Mouse (Mus musculus) G1E (cell line): ENCODE results near the gene Sst. TPM values are rescaled to one million over a fixed set of nuclear protein-coding genes. Genes with fewer than 3 reads are reported as not detected.
"Not testable (repeated sequence)": the region's sequence is repeated elsewhere in the genome, so short reads cannot be mapped to it uniquely, and the experiment has no call there.

Experiments used
- ATAC-seq: 2 replicates; pipeline ENCODE4 v1.8.0; 2016; ENCODE audit warnings: mild to moderate bottlenecking; ENCODE audit not compliant: insufficient number of reproducible peaks, poor library complexity, low FRiP score, severe bottlenecking; ENCODE audit errors: extremely low read depth
- DNase-seq: peaks from one replicate; pipeline ENCODE4 v3.0.0; 2012; ENCODE audit warnings: low spot score
- H3K27me3 ChIP-seq: 2 replicates; pipeline ENCODE4 v1.6.1; 2012; ENCODE audit warnings: mild to moderate bottlenecking, low read length, inconsistent platforms; ENCODE audit not compliant: insufficient read depth
- H3K36me3 ChIP-seq: replicated peaks from 2 replicates; pipeline ENCODE3; 2012; ENCODE audit warnings: mild to moderate bottlenecking, inconsistent platforms
- H3K4me1 ChIP-seq: 2 replicates; pipeline ENCODE4 v1.6.1; 2012; ENCODE audit warnings: low read depth, low read length, inconsistent platforms, mixed read lengths; ENCODE audit not compliant: insufficient read depth
- H3K4me3 ChIP-seq: 2 replicates; pipeline ENCODE4 v1.5.1; 2012; ENCODE audit warnings: low read depth, mild to moderate bottlenecking, inconsistent platforms, low read length, moderate library complexity, mixed read lengths
- H3K9me3 ChIP-seq: replicated peaks from 2 replicates; pipeline ENCODE4 v1.6.1; 2012; ENCODE audit warnings: inconsistent platforms
- CTCF ChIP-seq: IDR thresholded peaks from 2 replicates; pipeline ENCODE4 v1.5.1; 2012; ENCODE audit warnings: low read depth, low read length, inconsistent platforms, mixed read lengths
- GATA1 ChIP-seq: IDR thresholded peaks from 2 replicates; pipeline ENCODE4 v1.6.1; 2012; ENCODE audit warnings: borderline replicate concordance, low read length, inconsistent platforms, mixed read lengths
- GATA2 ChIP-seq: IDR thresholded peaks from 2 replicates; pipeline ENCODE4 v1.6.1; 2012; ENCODE audit warnings: low read depth, low read length, inconsistent platforms, borderline replicate concordance
- POLR2AphosphoS5 ChIP-seq: IDR thresholded peaks from 2 replicates; pipeline ENCODE4 v1.6.1; 2012; ENCODE audit warnings: low read depth, low read length, inconsistent platforms; ENCODE audit not compliant: insufficient replicate concordance
- TAL1 ChIP-seq: conservative IDR thresholded peaks from 2 replicates; pipeline ENCODE4 v1.6.1; 2012; ENCODE audit warnings: low read depth, low read length, inconsistent platforms, mixed read lengths
- polyA plus RNA-seq: library from polyadenylated mRNA; stranded (reverse); fragments of >175 nt; gene quantifications from 2 replicates; pipeline ENCODE4 v1.2.3, GENCODE M21; 2012
- total RNA-seq, 2 experiments: library from RNA; stranded (forward) in 1 of 2; stranded (reverse) in 1 of 2; fragments of 200-1000 nt in 1 of 2; fragments of >200 nt in 1 of 2; fragmentation: Nextera tagmentation in 1 of 2; gene quantifications; 2 replicates each; pipeline ENCODE4 v1.2.3; 2014 to 2017

Sst gene
- total and polyA plus RNA-seq, 3 experiments: not detected

DNA sequence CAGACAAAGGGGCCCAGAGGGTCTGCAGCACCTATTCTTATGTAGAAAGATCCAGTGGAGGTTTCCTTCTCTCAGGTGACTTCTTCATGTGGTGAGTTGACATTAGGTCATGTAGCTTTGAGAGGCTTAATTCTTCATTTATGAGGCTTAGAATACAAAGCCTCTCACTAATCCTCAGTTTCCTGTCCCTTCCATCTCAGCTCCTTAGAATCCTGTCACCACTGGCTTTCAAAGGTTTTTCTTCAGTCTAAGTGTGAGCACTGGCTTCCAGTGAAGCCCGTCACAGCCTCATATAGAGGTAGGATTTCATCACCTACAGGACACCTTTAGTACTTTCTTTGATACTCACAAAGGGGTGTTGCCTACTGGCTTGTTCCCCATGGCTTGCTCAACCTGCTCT, 32.1 kb upstream of the Sst start:
- Histone ChIP-seq H3K4me3 (no peak overlapping the region), H3K9me3 (peaks cover 36% of the 10 kb centered on the region), H3K36me3 (no peaks in the 10 kb centered on the region), H3K27me3 (no peaks in the 10 kb centered on the region; the same call in 1 of the 2 replicates), H3K4me1 (no peaks in the 10 kb centered on the region)
- no peak for ATAC-seq
- DNase-seq: no peak
- TF ChIP-seq GATA1 (no peak), GATA2 (no peak), TAL1 (no peak), POLR2AphosphoS5 (no peak), CTCF (no peak)

DNA sequence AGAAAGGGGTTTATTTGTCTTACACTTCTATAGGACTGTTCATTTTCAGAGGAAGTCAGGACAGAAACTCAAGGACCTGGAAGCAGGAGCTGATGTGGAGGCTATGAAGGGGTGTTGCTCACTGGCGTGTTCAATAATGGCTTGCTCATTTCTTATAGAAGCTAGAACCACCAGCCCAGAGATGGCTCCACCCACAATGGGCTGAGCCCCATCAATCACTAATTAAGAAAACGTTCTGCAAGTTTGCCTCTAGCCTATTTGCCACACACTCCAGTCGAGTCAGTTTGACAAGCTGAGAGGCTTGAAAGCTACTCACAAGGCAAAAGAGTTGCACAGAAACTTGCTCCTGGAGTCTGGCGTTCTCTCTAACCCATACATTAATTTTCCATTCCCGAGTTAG, 30.9 kb upstream of the Sst start:
- no peak for TF ChIP-seq GATA2
- TF ChIP-seq POLR2AphosphoS5: no peak
- TF ChIP-seq GATA1: no peak
- TF ChIP-seq TAL1: no peak
- no peak for TF ChIP-seq CTCF
- H3K27me3 ChIP-seq: no peaks in the 10 kb centered on the region
- H3K9me3 ChIP-seq: peaks cover 32% of the 10 kb centered on the region
- H3K36me3 ChIP-seq: no peaks in the 10 kb centered on the region
- DNase-seq: no peak
- no peaks in the 10 kb centered on the region for H3K4me1 ChIP-seq
- ATAC-seq: no peak
- no peak overlapping the region for H3K4me3 ChIP-seq

DNA sequence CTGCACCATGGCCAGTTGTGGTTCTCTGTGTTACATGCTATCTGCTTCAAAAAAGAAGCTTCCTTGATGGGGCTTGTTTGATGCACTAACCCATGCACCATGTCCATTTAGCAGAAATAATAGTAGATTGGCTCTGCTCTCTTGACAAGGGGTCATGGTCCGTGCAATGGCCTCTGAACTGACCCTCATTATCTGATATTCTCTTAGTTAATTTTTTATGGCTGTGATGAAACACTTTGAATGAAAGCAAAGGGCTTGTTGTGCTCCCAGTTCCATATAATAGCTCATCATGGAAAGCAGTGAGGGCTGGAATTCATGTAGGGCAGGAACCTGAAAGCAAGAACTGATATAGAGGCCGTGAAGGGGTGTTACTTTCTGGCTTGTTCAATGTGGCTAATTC, 28.7 kb upstream of the Sst start:
- ATAC-seq (no peak), DNase-seq (no peak)
- Histone ChIP-seq H3K4me3 (no peak overlapping the region), H3K36me3 (no peaks in the 10 kb centered on the region), H3K27me3 (no peaks in the 10 kb centered on the region), H3K9me3 (peaks cover 28% of the 10 kb centered on the region), H3K4me1 (no peaks in the 10 kb centered on the region)
- TF ChIP-seq GATA2 (no peak), CTCF (no peak), POLR2AphosphoS5 (no peak), GATA1 (no peak), TAL1 (no peak)

- peaks cover 25% of the 10 kb centered on the region for H3K9me3 ChIP-seq
- DNase-seq (no peak), ATAC-seq (no peak)
Measured at GRCm38 (mm10) chr16:23913401-23913800, 22.6 kb upstream of the Sst start.

GRCm38 (mm10) chr16:23912741-23913140, 22.0 kb upstream of the Sst start:
- ATAC-seq: no peak

More at GRCm38 (mm10) chr16:23913401-23913800, 22.6 kb upstream of the Sst start:
- Histone ChIP-seq H3K27me3 (no peaks in the 10 kb centered on the region), H3K4me3 (no peak overlapping the region), H3K4me1 (no peaks in the 10 kb centered on the region), H3K36me3 (no peaks in the 10 kb centered on the region)
- no peak for TF ChIP-seq GATA2
- TF ChIP-seq GATA1: no peak
- no peak for TF ChIP-seq TAL1
- no peak for TF ChIP-seq POLR2AphosphoS5
- no peak for TF ChIP-seq CTCF

DNA sequence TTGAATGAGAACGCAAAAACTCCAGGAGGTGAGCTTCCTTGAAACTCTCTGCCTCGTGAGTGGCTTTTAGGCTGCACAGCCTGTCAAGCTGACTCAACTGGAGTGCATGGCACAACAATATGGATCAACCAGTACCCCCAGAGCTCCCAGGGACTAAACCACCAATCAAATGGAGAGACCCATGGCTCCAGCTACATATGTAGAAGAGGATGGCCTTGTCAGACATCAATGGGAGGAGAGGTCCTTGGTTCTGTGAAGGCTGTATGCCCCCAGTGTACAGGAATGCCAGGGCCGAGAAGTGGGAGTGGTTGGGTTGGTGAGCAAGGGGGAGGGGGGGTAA, 18.2 kb upstream of the Sst start:
- DNase-seq, H3K36me3 ChIP-seq, H3K27me3 ChIP-seq, ATAC-seq, H3K4me1 ChIP-seq, H3K4me3 ChIP-seq: not testable (repeated sequence)
- H3K9me3 ChIP-seq: peaks cover 22% of the 10 kb centered on the region

More at GRCm38 (mm10) chr16:23912741-23913140, 22.0 kb upstream of the Sst start:
- H3K4me1 ChIP-seq: no peaks in the 10 kb centered on the region
- H3K36me3 ChIP-seq: no peaks in the 10 kb centered on the region
- H3K9me3 ChIP-seq: peaks cover 25% of the 10 kb centered on the region
- H3K4me3 ChIP-seq: no peak overlapping the region
- H3K27me3 ChIP-seq: no peaks in the 10 kb centered on the region
- no peak for DNase-seq
- TF ChIP-seq GATA2 (no peak), POLR2AphosphoS5 (no peak), GATA1 (no peak), CTCF (no peak), TAL1 (no peak)

GRCm38 (mm10) chr16:23908076-23909014, 17.6 kb upstream of the Sst start:
- not testable (repeated sequence) for H3K36me3 ChIP-seq, DNase-seq, ATAC-seq, H3K4me3 ChIP-seq, H3K4me1 ChIP-seq, H3K27me3 ChIP-seq
- H3K9me3 ChIP-seq: peaks cover 22% of the 10 kb centered on the region

DNA sequence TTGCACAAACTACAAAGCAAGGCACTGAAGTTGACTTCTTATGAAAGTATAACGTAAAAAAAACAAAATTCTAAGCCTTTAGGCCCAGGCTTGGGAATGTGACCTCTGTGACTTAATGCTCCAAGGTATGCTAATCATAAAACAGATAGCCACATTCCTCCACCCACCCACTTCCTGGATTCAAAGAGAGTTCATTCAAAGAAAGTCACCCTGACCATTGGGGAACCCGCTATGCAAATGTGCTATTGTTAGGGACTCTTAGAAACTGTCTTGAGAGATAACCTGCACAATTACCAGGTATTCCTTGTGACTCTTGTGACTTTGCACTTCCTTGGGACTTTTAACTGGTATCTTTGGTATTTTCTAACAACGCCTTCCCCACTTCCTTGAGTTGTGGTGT, 15.8 kb upstream of the Sst start:
- ATAC-seq, H3K36me3 ChIP-seq, H3K4me3 ChIP-seq, DNase-seq, H3K27me3 ChIP-seq, H3K4me1 ChIP-seq: not testable (repeated sequence)
- H3K9me3 ChIP-seq: peaks cover 20% of the 10 kb centered on the region
